Mouse (Mus musculus): Measurements from ENCODE around the gene D5Ertd579e. TPM values are rescaled to one million over a fixed set of nuclear protein-coding genes. Genes with fewer than 3 reads are reported as not detected.

D5Ertd579e gene
- total RNA-seq, 2 experiments from 2014 or later: 88.3 to 89.1 TPM

DNA sequence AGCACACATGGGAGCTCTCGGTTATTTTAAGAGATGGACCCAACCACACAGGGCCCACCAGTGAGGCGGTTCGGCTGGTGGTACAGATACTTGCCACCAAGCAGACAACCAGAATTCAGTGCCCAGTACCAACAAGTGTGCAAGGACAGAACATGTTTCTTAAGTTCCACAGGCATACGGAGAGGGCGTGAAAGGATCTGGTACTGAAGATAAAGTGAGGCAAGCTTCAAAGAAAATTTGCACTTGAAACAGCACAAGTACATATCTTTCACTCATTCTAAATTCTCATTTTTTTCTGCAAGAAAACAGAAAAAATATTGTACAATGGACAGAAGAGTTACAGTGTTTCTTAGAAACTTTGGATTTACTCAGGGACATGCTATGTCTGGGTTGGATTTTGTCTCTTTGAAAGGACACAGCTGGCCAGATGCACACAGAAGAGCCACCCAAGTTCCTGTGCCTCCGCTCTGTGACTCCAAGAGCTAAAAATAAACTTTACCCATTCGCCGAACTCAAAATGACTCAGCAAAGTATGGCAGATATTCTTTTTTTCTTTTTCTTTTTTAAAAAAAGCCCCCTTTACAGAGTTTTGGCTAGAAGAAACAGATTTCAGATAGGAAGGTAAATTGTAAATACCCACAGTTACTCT, 75.3 kb downstream of the D5Ertd579e start:
- no peak for DNase-seq
- intact Hi-C loops (cut with DNase I): no loop called here

DNA sequence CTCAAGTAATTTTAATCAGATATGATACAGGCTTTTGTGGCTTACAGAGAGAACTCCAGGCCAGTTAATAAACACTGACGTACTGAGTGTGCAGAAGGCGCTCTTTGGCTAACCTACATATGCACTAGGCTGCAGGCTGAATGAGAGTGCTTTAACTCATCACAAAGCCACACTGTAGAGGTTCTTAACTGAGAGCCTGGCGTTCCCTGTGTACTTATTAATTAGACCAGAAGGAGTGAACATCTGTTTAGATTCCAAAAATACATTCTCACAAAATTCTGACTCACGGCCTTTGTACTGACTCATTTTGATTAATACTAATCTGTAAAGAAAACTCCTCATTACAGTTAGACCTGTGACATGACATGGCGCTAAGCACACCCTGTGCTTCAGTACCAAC, 76.9 kb downstream of the D5Ertd579e start:
- intact Hi-C loops (cut with DNase I): no loop called here
- no peak for DNase-seq

- no peak for DNase-seq
- intact Hi-C loops (cut with DNase I): no loop called here
Observed at GRCm38 (mm10) chr5:36618356-36618755, 77.5 kb downstream of the D5Ertd579e start.

DNA sequence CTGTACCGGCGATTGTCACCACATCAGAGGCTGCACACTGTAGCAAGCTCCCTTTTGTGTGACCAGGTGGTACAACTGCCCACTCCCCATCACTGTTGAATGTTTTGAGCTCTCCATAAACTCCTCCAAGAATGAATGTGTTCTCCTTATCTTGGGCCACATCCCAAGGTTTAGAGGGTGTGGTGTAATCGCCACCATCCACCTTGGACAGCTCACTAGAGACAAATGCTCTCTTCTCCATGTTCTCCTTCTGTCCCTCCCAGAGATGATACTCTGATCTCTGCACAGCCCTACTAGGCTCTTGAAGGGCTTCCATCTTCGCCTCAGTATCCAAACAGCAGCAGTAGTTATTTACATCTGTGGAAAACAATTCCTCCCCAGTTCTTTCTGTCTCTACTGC, 81.7 kb downstream of the D5Ertd579e start:
- DNase-seq: no peak
- intact Hi-C loops (cut with DNase I): no loop called here

- DNase-seq: no peak
- intact Hi-C loops (cut with DNase I): no loop called here
Observed at GRCm38 (mm10) chr5:36608939-36609499, 86.8 kb downstream of the D5Ertd579e start.

DNA sequence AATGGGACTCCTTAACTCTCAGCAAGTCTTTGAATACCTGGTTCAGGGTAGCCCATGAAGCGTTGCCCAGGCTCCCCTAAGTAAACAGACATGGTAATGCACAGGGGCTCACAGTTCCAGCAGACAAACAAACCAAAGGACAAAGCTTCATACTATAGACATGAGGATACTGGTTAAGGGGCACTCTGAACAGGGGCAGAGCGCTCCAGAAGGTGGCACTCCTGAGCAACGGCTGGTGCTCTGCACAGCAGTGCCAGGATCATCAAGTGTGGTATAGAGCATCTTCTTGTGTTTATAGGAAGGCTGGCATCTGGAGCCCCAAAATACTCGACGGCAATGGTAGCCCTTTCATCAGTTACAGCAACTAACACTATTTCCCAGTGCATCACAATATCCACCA, 92.8 kb downstream of the D5Ertd579e start:
- intact Hi-C loops (cut with DNase I): no loop called here

GRCm38 (mm10) chr5:36602028-36602427, 93.8 kb downstream of the D5Ertd579e start:
- intact Hi-C loops (cut with DNase I): loop anchor here (1.0 kb wide), 1 partner anchor 140 kb away; no protein-coding TSS in a partner anchor
- no peak for DNase-seq

More for the DNA sequence above, 92.8 kb downstream of the D5Ertd579e start:
- DNase-seq: peak; percentile 48 to 66

DNA sequence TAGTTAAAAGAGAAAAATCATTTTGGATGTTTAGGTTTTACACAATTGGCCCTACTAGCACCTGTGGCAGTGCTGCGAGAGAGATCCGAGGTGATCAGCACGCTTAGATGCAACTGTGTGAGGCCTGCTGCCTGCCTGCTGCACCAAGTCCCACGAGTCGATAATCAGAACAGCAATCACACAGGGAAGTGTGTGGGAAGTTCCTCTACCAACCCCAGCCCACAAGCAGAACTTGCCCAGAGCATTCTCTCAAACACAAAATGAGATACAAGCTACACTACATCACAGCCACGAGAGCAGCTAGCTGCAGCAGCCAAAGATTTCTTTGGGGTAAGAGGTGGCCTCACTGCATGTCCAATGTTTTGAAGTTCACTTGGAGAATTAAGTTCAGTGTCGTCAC, 94.3 kb downstream of the D5Ertd579e start:
- DNase-seq: no peak
- intact Hi-C loops (cut with DNase I): no loop called here

- DNase-seq: no peak
- intact Hi-C loops (cut with DNase I): no loop called here
Observed at GRCm38 (mm10) chr5:36598883-36599282, 96.9 kb downstream of the D5Ertd579e start.

- intact Hi-C loops (cut with DNase I): no loop called here
- DNase-seq: peak in 1 of 2 experiments; percentile 39
Observed at GRCm38 (mm10) chr5:36597653-36598052, 98.2 kb downstream of the D5Ertd579e start.

DNA sequence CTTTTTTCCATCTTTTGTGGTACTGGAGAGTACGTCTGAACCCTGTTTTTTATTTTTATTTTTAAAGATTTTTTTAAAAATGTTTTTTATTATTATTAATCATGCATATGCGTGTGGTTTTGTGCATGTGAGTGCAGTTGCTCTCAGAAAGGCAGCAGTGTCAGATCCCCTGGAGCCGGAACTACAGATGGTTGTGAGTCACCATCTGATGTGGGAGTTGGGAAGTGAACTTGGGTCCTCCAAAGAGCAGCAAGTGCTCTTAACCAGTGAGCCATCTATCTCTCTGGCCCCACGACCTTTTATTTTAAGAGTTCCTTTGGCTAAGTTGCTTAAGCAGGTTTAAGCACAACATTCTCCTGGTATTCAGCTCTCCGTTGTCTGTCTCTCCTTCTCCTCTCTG, 99.6 kb downstream of the D5Ertd579e start:
- DNase-seq: no peak
- intact Hi-C loops (cut with DNase I): no loop called here

DNA sequence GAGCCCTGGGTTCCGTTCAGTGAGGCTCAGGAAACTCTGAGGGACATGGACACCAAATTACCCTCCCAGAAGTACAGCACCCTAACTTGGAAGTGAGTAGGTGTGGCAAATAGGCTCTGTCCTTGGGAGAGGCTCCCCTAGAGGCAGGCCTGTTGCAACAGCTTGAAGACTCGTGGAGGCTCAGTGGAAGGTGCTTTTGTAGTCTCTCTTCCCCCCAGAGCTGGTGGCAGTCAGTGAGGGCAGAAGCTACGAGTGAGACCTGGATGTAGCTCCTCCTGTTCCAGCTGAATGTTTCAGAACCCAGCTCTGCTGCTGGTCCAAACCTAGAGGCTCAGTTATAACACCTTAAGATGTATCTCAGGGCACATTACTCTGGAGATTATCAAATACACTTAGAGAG, 100.7 kb downstream of the D5Ertd579e start:
- DNase-seq: no peak
- intact Hi-C loops (cut with DNase I): no loop called here

DNA sequence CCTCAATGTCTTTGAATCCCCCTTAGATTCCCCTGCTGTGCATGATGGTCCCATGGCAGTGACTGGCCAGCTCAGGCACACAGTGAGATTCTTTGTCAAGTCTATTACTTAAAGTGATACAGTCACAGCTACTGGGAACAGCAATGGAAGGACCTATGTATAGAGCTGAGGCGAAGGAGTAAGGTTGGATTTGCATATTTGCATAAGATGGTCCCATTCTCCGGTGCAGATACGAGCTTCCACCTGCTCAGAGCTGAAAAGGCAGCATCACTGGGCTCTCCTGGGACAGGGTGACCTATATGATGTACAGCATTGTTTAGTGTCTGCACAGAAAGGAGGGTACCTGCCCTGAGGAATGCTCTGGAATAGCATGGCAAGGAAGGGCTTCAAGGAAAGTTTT, 101.5 kb downstream of the D5Ertd579e start:
- no peak for DNase-seq

DNA sequence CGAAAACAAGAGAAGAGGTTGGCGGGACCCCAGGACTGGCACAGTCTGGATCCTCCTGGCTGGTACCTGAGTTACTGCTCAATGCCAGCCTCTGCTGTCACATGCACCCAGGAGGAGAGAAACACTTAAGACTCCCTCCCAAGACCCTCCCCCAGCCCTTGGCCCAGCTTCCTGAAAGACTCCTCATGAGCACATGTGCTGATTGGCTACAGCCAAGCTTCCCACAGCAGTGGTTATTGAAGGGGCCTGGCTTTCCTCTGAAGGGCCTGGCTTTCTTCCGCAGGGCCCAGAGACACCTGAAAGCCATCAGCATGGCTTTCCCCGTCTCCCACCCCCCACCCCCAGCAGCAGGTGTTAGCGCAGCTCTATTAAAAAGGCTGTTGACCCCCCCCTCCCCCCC, 102.6 kb downstream of the D5Ertd579e start, which contains the start of gene Tbc1d14:
Gene Tbc1d14, minus strand, starts transcription at position 101 of the 400 bp plus-strand sequence.
- intact Hi-C loops (cut with DNase I): no loop called here
- DNase-seq: no peak

More for the DNA sequence above, 101.5 kb downstream of the D5Ertd579e start:
- intact Hi-C loops (cut with DNase I): no loop called here

- intact Hi-C loops (cut with DNase I): no loop called here
- no peak for DNase-seq
Observed at GRCm38 (mm10) chr5:36590499-36590920, 105.3 kb downstream of the D5Ertd579e start.

GRCm38 (mm10) chr5:36584299-36584698, 111.5 kb downstream of the D5Ertd579e start:
- intact Hi-C loops (cut with DNase I): loop anchor here (5.0 to 10.0 kb wide), 2 partner anchors 122 to 161 kb away; partner anchors contain the start of genes Bloc1s4 and Grpel1
- DNase-seq: no peak

- peak; percentile 99 for DNase-seq
- intact Hi-C loops (cut with DNase I): loop anchor here (2.0 to 10.0 kb wide), 3 partner anchors 51 to 163 kb away; partner anchors contain the start of genes Bloc1s4 and Grpel1
Observed at GRCm38 (mm10) chr5:36581924-36582642, 113.7 kb downstream of the D5Ertd579e start.

DNA sequence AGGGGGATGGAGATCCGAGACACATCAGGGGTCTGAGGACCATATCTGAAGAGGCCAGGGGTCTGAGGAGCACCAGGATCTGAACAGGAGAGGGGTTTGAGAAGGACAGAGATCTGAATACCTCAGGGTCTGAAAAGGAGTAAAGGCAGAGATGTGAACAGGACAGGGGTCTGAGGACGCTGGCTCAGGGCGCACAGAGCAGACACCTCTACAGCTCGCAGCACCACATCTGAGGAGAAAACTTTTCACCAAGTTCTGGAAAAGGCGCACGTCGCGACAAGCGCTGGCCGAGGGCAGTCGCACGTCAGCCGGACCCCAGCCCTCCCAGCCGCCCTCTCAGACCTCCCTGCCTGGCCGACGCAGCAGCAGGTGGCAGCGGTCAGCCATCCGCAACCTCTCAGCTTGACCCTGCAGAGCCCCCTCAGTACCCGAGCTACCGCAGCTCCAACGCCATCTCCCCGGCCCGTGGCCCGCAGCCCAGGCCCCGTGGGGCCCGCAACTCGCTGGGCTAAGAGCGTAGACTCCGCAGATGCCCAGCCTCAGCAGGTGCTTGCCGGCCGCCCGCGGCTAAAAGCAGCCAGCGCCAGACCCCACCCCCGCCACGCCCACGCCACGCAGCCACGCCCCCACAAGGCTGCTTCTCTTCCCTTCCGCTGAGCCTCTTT, 114.4 kb downstream of the D5Ertd579e start:
- DNase-seq: no peak
- intact Hi-C loops (cut with DNase I): loop anchor here (2.0 to 10.0 kb wide), 3 partner anchors 51 to 163 kb away; partner anchors contain the start of genes Bloc1s4 and Grpel1

GRCm38 (mm10) chr5:36579967-36580366, 115.9 kb downstream of the D5Ertd579e start:
- DNase-seq: no peak
- intact Hi-C loops (cut with DNase I): loop anchor here (2.0 to 10.0 kb wide), 3 partner anchors 49 to 165 kb away; partner anchors contain the start of genes Bloc1s4 and Grpel1

DNA sequence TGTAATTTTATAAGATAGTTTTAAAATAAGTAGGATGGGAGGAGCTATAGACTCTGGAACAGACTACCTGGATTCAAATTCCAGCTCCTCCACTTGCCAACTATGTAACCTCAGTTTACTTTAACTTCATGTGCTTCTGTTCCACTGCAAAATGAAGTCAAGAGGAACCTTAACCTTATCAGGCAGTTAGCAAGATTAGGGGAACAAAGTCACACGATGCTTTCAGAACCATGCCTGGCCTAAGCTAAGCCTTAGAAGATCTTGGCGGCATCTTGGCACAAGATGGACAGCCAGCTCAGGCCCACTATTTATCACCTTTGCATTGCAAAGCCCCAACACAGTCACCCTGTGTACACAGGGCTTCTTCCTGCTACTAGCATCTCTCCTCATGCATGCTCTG, 116.8 kb downstream of the D5Ertd579e start:
- intact Hi-C loops (cut with DNase I): no loop called here
- DNase-seq: no peak

DNA sequence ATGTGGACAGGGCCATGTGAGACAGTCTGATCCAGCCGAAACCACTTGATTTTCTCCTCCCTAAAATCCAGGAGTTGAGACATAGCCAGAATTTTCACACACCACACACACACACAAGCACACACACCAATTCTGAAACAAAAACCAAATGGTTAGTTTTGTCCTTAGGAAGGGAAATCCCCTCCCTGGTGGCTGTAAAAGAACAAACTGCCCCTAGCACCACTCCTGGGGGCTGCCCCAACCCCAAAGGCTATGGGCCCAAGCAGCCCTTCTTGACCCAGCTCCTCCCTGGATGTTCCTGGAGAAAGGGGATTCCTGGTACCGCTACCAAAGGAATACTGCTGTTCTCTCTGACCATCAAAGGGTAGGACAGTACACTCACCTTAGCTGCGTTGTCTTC, 119.4 kb downstream of the D5Ertd579e start:
- no peak for DNase-seq
- intact Hi-C loops (cut with DNase I): no loop called here
